Mouse (Mus musculus): ENCODE results near the gene Gm8765. TPM values are rescaled to one million over a fixed set of nuclear protein-coding genes. Genes with fewer than 3 reads are reported as not detected.

Gene Gm8765
- not detected for polyA plus RNA-seq (2015; fragmentation: Illumina TruSeq; extraction: RNeasy Lipid Tissue Mini Kit (QIAGEN cat#74804); ENCODE audit: low read depth, low replicate concordance)

DNA sequence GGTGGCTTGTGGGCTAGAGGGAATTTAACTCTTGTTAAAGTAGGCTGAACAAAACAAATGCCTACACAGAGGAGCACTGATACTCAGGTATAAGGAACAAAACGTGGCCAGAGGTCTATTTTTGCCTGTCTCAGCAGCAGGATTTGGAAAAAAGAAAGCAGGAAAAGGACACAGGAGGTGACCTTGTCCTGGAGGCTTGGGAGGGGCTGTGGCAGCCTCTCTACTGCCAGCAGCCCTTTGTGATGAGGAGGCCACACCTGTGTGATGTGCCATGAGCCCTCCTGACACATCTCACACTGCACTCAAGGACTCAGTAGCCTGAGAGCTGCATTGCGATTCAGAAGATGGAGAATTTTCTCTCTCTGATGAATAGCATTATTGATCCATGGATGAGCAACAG, at the start of gene Gm8765:
TSS of gene Gm8765 (plus strand) at position 301 of the 400 bp plus-strand sequence.

Other genes with a start within 250 kb of the Gm8765 start
- not detected for gene Nutm2, start 231.0 kb upstream of the Gm8765 start, polyA plus RNA-seq (2015; fragmentation: Illumina TruSeq; extraction: RNeasy Lipid Tissue Mini Kit (QIAGEN cat#74804); ENCODE audit: low read depth, low replicate concordance)
- not detected for gene Gm904, start 55.1 kb upstream of the Gm8765 start, polyA plus RNA-seq (2015; fragmentation: Illumina TruSeq; extraction: RNeasy Lipid Tissue Mini Kit (QIAGEN cat#74804); ENCODE audit: low read depth, low replicate concordance)

Data from brain, adult 10 weeks (tissue).